Mouse (Mus musculus): ENCODE measurements around the gene Gm20388. TPM values are rescaled to one million over a fixed set of nuclear protein-coding genes. Genes with fewer than 3 reads are reported as not detected.
"Not testable (repeated sequence)": the region's sequence is repeated elsewhere in the genome, so short reads cannot be mapped to it uniquely, and the experiment has no call there.

Gm20388 gene
- polyA plus RNA-seq, 1 experiment, result not detected

DNA sequence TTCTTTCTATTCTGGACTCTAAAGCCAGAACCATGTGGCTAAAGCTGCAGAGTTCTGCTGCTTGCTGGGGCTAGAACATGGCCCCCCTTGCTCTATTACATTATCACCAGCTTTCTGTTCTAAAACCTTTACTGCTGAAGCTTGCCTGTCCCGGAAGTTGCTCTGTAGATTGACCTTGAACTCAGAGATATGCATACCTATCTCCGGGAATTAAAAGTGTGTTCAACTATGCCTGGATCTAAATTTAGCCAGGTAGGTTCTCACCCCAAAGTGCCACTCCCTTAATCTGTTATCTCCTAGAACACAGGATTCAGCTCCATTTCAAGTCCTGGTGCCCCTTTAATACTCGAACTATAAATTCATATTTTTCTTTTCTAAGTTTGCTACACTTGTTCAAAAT is 4100.9 kb downstream of the Gm20388 start:
- H3K4me1 ChIP-seq (ENCODE audit: control insufficient read depth, insufficient read depth, low read length), result peaks cover 2% of the 10 kb centered on the region; the same call in 1 of the 2 replicates
- WGBS, result 89% methylated on average over 3 of the region's 3 CpGs
- no peak overlapping the region for H3K4me3 ChIP-seq (ENCODE audit: insufficient read depth, low read depth, low read length)
- no peak overlapping the region for H3K27ac ChIP-seq (ENCODE audit: insufficient read depth, low read depth, low read length)
- no peak for TF ChIP-seq CTCF (IDR thresholded peaks at IDR 0.05; ENCODE audit: insufficient read depth, low read depth, low read length)
- TF ChIP-seq POLR2A (IDR thresholded peaks at IDR 0.05; ENCODE audit: insufficient read depth, low read depth, low read length), result no peak

DNA sequence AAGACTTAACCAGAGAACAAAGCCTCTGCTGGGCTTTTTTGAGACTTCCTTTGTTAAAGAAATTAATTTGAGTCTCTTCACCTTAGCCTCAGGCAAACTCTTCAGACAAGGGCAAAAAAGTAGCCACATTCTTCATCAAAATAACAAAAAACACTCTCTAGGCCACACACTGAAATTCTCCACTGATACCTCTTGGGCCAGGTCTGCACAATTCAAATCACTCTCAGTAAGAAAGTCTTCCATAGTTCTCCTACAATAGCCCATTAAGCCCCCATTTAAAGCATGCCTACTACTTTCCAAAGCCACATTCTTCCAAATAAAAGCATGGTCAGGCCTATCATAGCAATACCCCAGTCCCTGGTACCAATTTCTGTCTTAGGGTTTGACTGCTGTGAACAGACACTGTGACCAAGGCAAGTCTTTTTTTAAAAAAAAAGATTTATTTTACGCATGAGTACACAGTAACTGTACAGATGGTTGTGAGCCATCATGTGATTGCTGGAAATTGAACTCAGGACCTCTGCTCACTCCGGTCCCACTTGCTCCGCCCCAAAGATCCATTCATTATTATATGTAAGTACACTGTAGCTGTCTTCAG is 4101.4 kb downstream of the Gm20388 start:
- Histone ChIP-seq H3K4me3 (ENCODE audit: insufficient read depth, low read depth, low read length) (no peak overlapping the region), H3K4me1 (ENCODE audit: control insufficient read depth, insufficient read depth, low read length) (peaks cover 2% of the 10 kb centered on the region; the same call in 1 of the 2 replicates), H3K27ac (ENCODE audit: insufficient read depth, low read depth, low read length) (no peak overlapping the region)
- 95% methylated on average over 3 of the region's 3 CpGs for WGBS
- TF ChIP-seq CTCF (IDR thresholded peaks at IDR 0.05; ENCODE audit: insufficient read depth, low read depth, low read length), result no peak
- no peak for TF ChIP-seq POLR2A (IDR thresholded peaks at IDR 0.05; ENCODE audit: insufficient read depth, low read depth, low read length)

DNA sequence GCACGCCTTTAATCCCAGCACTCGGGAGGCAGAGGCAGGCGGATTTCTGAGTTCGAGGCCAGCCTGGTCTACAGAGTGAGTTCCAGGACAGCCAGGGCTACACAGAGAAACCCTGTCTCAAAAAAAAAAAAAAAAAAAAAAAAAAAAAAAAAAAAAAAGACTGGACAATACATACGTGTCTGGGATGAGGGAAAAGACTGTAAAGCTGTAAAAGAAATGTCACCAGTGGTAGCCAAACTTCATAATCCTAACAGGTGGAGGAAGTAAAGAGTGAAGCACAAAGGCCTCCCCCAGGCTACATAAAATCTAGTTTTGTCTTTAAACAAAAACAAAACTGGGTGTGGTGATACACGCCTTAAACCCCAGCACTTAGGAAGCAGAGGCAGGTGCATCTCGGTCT is 4103.7 kb downstream of the Gm20388 start:
- not testable (repeated sequence) for H3K4me3 ChIP-seq (ENCODE audit: insufficient read depth, low read depth, low read length); H3K4me1 ChIP-seq (ENCODE audit: control insufficient read depth, insufficient read depth, low read length); H3K27ac ChIP-seq (ENCODE audit: insufficient read depth, low read depth, low read length)
- WGBS, result 91% methylated on average over 7 of the region's 7 CpGs

DNA sequence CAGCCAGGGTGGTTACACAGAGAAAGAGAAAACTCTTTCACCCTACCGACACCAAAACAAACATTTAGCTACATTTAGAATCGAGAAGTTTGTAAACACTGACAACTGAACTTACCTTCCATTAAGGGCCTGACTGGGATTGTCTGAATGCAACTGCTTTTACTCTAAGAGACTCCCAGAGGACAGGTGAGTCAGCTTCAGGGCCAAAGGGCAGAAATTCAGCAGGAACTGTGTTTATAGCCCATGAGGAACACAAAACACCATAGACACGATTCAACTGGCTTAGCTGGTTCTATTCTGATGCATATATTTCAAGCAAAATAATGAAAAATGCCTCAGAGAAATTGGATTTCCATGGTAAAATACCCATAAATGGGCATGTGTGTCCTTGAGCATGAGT is 4104.1 kb downstream of the Gm20388 start:
- Histone ChIP-seq H3K4me1 (ENCODE audit: control insufficient read depth, insufficient read depth, low read length) (peaks cover 7% of the 10 kb centered on the region), H3K4me3 (ENCODE audit: insufficient read depth, low read depth, low read length) (no peak overlapping the region), H3K27ac (ENCODE audit: insufficient read depth, low read depth, low read length) (no peak overlapping the region)
- no peak for TF ChIP-seq CTCF (IDR thresholded peaks at IDR 0.05; ENCODE audit: insufficient read depth, low read depth, low read length)
- TF ChIP-seq POLR2A (IDR thresholded peaks at IDR 0.05; ENCODE audit: insufficient read depth, low read depth, low read length), result no peak
- WGBS, result 65% methylated on average over 3 of the region's 3 CpGs

DNA sequence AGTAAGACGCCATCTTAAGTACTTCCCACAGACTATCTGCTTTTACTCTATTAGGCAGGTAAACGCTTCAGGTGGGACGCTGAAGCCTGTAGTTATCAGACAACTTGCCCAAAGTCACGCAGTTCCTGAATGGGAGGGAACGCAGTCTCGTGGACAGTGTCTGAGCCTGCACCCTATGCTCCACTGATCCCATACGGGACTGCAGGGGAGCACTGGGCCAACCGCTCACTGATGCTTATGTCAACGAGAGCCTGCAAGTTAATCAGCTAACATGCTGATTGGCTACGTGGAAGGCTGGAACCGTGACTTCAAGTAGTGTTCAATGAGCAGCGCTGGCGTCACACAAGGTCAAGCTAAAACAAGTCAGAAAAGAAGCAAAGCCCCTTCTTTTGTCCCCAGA is 4109.1 kb downstream of the Gm20388 start:
- peak overlapping the region; percentile 9; the same call in 1 of the 2 replicates for H3K4me3 ChIP-seq (ENCODE audit: insufficient read depth, low read depth, low read length)
- WGBS, result 44% methylated on average over 13 of the region's 13 CpGs
- H3K27ac ChIP-seq (ENCODE audit: insufficient read depth, low read depth, low read length), result no peak overlapping the region
- no peak for TF ChIP-seq POLR2A (IDR thresholded peaks at IDR 0.05; ENCODE audit: insufficient read depth, low read depth, low read length)
- TF ChIP-seq CTCF (IDR thresholded peaks at IDR 0.05; ENCODE audit: insufficient read depth, low read depth, low read length), result no peak
- peaks cover 17% of the 10 kb centered on the region for H3K4me1 ChIP-seq (ENCODE audit: control insufficient read depth, insufficient read depth, low read length)

DNA sequence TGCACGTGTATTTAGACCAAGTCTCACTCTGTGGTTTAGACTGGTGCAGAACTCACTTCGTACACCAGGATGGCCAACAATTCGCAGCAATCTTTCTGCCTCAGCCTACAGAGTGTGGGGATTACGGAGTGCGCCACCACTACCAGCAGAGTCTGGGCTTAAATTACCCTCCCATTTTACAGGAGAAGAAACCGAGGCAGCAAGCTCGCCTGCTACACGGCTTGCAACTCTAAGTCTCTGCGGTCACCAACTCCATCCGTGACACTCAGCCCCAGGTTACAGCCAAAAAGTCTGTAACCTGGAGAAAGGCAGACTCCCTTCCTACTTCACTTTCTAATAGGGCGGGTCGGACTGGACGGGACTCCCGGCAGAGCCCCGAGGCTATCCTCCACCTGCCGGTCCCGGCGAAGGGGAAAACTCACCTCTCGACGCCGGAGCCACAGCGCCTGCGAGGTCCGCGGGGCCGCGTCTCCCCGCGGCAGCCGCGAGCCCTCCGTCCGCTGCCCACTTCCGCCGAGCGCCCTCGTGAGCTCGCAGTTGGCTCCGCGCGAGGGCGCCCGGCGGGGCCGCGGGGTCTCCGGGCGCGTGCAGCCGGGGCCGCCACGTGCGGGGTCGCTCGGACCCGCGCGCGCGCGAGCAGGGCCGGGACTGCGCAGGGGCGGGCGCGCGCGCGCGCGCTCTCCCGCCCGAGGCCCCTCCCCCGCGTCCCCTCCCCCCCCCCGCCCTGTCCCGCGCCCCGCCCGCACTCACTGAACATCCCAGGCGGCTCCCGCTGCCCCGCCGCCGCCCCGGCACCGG is 4110.0 kb downstream of the Gm20388 start:
- Histone ChIP-seq H3K4me1 (ENCODE audit: control insufficient read depth, insufficient read depth, low read length) (peaks cover 15% of the 10 kb centered on the region), H3K4me3 (ENCODE audit: insufficient read depth, low read depth, low read length) (peak overlapping the region; percentile 89), H3K27ac (ENCODE audit: insufficient read depth, low read depth, low read length) (peak overlapping the region; percentile 91)
- under 1% methylated on average over 75 of the region's 87 CpGs for WGBS
- no peak for TF ChIP-seq POLR2A (IDR thresholded peaks at IDR 0.05; ENCODE audit: insufficient read depth, low read depth, low read length)
- no peak for TF ChIP-seq CTCF (IDR thresholded peaks at IDR 0.05; ENCODE audit: insufficient read depth, low read depth, low read length)

DNA sequence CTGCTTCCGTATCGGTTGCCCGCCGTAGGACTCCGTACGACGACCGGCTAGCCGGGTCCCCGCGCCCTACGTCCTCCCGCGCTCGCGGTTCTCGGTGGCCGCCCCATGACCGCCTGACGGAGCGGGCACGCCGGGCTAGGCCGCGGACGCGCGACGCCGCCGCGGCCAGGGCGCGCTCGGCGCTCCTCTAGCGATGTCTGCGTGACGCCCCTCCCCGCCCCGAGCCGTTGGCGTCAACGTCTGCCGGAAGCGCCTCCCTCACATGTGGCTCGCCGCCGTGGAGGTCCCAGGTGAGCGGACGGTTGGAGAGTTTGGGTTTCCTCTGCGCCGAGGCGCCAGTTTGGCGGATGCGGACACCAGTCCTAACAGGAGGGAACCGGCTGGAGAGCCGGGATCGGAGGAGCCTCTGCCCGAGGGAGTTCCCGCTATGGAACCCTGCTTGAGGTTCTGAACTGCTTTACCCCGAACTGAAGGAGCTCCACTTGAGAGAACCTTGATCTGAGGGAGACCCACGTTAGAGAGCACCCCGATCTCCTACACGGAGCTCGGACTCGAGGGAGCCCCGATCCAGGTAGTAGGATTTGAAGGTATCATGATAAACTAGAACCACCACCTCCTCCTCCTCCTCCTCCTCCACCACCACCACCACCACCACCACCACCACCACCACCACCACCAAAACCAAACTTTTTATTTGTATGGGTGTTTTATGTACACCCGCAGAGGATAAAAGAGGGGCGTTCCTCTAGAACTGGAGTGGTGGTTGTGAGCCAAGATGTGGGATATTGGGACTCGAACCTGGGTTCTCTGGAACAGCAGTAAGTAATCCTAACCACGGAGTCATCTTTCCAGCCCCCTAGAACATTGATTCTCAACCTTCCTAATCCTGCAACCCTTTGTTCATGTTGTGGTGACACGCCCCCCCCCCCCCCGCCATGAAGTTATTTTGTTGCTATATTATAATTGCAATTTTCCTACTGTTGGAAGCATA is 4110.9 kb downstream of the Gm20388 start, which contains the start of the genes Taf5l and Urb2:
TSS of gene Taf5l (minus strand) at position 161 of the 991 bp plus-strand sequence.
TSS of gene Urb2 (plus strand) at position 272 of the 991 bp plus-strand sequence.
- Histone ChIP-seq H3K27ac (ENCODE audit: insufficient read depth, low read depth, low read length) (peak within 1 kb of the TSS; percentile 91), H3K4me3 (ENCODE audit: insufficient read depth, low read depth, low read length) (peak within 1 kb of the TSS; percentile 89), H3K4me1 (ENCODE audit: control insufficient read depth, insufficient read depth, low read length) (peaks cover 15% of the 10 kb centered on the region)
- TF ChIP-seq POLR2A (IDR thresholded peaks at IDR 0.05; ENCODE audit: insufficient read depth, low read depth, low read length) (peak; percentile 75), CTCF (IDR thresholded peaks at IDR 0.05; ENCODE audit: insufficient read depth, low read depth, low read length) (no peak)
- under 1% methylated on average over 74 of the region's 74 CpGs for WGBS

DNA sequence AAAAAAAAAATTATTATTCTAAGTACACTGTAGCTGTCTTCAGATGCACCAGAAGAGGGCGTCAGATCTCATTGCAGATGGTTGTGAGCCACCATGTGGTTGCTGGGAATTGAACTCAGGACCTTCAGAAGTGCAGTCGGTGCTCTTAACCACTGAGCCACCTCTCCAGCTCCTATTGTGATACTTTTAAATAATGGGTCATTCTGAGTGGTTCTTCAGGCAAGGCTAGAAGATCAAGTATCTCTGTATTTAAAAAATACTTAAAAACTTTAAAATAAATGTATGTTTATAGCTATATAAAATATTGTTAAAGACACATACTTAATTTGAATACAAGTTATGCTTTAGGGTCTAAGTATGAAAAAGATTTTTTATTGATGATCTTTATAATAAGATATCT is 4115.6 kb downstream of the Gm20388 start:
- H3K4me1 ChIP-seq (ENCODE audit: control insufficient read depth, insufficient read depth, low read length); H3K27ac ChIP-seq (ENCODE audit: insufficient read depth, low read depth, low read length); H3K4me3 ChIP-seq (ENCODE audit: insufficient read depth, low read depth, low read length): not testable (repeated sequence)
- WGBS, result 82% methylated on average over 2 of the region's 2 CpGs

All from olfactory bulb, adult 2 months (tissue).